Mouse (Mus musculus) retina, postnatal 7 days (tissue): ENCODE results near the gene Cep128.

Experiments
- DNase-seq: peaks from one replicate; pipeline ENCODE4 v3.0.0-alpha.2; 2012; ENCODE audit warnings: low read depth, low spot score

Gene Cep128

DNA sequence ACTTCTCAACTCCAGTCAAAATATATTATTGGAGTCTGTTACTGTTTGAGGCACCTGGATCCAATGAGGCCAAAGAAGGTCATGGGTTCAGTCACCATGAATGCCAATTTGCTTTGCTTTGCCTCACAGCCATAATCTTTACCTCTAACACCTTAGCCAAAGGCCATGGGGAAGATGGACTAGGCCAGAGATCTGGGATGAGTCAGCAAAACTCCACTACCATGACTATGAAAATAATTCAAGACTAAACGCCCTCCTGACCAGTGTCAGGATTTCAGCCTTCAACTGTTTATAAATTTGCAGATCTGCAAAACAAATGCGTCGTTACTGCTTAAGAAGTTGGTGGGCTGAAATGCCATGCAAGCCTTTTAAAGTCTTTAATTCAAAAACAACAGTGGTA, 76.5 kb downstream of the Cep128 start:
- no peak for DNase-seq

DNA sequence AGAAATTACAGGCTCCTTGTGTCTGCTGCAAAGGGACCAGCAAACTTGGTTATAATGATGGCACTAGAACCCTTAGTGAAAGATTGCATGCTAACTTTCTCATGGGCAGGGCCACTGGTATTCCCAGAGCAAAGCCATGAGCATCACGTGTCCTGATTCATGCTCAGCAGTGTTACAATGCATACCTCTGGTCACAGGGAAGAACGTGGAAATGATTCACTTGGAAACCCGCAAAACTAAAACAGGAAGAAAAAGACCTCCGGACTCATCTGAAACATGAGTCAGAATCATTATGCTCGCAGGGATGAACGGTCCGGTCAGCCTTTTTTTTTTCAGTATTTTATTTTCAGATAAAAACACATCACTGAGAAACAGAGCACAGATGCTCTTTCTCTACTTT, 78.4 kb downstream of the Cep128 start:
- no peak for DNase-seq

DNA sequence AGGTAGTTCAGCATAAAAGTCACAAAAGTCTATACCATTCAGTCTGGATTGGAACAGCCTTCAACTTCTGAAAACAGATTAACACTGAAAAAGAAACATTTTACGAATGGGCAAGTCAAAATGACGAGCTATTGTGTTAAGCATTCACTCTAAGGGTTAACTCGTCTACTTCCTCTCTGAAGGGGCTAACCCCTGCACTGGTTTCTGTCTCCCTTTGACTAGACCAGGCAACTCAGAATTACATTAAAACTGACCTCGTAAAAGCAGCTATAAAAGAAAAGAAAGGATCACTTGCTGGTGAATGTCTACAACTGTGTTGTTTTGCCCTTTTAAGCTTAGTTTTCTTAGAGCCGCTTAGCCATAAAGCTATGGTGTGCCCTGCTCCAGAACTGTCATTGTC, 79.2 kb downstream of the Cep128 start:
- no peak for DNase-seq

DNA sequence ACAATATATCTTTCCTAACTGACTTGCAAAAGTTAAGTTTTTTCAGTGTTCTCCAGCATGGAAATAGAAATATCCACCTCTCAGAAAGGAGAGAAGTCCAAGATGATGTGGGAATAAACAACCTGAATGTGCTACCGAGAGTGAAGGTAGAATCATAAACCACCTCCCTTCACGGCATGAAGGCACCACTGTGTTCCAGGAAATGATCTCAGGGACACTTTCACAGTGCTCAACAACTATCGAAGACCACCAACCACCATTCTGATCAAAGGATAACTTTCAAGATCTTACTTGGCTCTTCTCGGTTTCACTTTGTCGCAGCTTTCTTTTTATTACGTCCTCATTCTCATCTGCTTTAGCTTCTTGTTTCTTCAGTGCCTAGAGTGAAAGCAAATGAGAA, 85.5 kb downstream of the Cep128 start:
- DNase-seq: no peak

DNA sequence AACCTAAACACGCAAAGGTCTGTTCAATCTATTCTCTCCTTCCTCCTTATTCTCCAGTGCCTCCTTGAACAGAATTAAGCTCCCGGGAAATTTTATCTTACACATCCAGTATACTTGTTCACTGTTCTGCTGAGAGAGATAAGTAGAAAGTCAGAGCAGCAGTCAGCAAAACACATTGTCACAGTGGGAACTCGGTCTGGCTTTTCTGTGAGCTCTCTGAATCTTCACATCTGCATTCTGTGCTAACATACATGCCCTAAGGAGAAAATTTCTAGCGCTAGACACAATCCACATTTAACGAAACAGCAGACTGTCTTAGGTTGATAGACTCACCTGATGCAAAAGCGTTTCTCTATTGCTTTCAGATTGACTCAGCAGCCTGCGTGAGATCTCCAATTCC, 88.3 kb downstream of the Cep128 start:
- no peak for DNase-seq

DNA sequence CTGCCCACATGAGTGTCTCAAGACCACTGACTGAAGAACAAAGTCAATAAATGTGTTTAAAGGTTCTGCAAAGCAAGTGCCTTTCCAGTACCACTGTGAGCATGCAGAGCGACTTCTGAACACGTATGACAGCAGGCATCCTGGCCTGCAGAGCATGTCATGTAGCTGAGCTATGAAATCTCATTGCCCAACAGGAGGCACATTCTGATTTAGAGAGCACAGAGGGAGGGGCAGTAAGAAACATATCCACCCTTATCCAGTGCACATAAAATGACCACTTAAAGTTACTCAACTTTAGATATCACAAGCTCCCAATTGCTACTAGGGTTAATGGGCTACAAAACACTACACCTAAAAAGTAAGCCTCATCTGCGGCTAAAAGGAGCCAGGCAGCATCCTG, 88.8 kb downstream of the Cep128 start:
- DNase-seq: no peak

DNA sequence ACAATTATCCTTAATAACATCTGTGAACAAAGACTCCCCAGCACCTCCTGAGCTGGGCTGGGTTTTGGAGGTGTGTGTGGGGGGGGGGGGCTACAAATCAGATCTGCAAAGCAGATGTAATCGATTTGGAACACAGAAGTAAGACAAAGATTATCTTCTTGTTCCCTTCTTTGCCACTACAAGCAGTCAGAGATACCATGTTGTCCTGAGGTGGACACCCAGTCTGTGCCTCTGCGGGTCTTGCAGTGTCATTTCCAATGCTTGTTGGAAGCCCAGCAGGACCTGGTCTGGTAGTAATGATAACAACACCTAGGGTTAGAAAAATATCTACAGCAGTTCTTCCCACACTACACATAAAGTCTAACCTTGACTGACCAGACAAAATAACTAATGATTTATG, 110.3 kb downstream of the Cep128 start:
- no peak for DNase-seq

DNA sequence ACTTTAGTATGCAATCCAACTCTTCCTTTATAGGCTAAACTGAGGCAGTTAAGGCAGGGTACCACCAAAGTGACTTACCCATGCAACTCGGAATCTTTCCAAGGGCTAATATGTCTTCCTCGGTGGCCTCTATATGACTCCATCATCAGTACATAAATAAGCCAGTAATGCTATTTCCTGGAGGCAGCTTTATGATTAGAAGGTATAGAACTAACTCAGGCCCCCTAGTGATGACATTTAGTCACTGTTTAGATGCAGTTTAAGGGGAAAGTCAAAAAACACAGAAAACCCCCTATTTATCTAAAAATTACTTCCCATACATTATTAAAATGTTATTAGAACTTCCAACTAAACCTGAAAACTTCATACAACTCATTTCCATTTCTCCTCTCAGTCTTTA, 114.6 kb downstream of the Cep128 start:
- DNase-seq: no peak

DNA sequence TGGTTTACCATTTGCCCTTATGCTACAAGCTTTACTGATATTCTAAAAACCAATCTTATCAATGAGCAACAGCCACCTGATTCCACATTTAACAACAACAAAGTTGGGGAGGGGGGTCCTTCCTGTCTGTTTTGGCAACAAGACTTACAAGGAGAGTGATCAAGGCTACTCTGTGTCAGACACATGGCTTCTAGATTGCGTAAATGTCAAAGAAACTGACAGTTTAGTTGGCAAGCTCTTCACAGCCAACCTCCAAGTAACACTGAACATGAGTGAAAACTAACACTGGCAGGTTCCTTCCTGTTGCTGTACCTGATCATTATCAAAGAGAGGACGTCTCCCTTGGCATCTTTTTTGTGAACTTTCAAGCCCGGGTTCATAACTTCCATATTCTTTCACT, 115.2 kb downstream of the Cep128 start:
- DNase-seq: no peak

DNA sequence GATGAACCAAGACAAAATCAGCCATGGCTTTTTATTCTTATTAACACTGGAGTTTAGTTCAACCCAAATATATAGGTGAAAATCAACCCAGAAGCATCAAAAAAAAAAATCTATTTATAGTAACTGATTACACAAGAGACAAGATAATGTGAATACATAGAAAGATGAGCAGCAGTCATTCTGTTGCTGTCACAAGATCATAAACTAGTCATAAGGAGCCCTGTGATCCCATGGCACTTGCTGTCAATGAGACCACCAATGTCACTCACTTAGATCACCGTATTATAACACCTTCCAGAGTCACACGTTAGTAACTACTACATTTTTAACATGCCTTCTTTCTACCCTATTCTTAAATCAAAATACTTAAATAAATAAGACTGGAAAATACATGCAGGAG, 118.2 kb downstream of the Cep128 start:
- DNase-seq: no peak

DNA sequence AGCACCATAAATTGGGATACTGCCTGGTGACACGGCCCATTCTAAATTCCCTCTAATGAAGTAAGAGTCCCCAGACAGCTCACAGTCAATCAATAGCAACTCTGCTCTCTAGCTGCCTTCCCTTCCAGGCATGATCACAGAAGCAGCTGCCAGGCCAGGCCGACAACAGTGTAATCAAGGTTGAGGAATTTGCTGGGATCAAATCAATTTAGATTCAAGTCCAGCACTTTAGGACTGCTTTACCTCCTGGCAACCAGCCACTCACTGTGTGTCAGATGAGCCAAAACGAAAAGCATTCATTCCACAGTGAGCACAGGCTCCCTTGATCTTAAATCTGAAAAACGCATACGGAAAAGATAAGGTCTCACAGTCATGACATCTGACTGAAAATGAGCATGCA, 118.7 kb downstream of the Cep128 start:
- DNase-seq: no peak

DNA sequence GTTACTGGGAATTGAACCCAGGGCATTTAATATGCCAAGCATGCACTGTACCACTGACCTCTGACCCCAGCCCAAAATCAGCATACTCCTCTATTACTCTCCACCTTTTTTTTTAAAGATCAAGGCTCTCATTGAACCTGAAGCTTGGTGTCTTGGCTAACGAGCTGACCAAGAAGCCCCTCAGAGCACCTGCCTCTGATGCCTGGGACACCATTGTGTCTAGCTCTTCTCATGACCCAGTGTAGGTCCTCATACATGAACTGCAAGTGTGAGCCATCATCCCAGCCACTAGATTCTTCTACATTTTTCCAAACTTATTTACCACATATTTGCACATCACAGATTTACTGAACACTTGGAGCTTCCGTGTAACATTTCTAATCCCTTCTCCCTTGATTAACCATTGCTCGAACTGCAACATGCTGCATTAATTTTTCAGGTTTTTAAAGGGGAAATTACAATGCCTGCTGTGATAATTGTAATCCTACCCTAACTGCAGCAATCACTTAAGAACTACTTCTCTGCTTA, 119.3 kb downstream of the Cep128 start:
- DNase-seq: no peak

DNA sequence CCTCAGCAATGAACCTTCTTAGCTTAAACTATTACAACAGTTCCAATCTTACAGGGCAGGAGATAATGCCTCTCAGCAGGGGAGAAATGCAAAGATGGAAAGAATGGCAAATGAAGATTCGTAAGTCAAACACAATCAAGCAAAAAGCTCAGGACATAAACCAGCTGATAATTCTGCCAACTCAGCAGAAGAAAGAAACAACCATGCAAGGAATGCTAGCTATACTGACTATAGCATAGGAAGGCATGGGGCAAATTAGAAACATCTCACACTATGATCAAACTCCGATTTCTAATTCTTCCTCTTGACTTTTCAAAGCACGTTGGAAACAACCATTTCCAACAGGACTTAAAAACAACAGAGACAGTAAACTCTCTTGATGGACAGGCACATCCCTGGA, 120.5 kb downstream of the Cep128 start:
- no peak for DNase-seq

DNA sequence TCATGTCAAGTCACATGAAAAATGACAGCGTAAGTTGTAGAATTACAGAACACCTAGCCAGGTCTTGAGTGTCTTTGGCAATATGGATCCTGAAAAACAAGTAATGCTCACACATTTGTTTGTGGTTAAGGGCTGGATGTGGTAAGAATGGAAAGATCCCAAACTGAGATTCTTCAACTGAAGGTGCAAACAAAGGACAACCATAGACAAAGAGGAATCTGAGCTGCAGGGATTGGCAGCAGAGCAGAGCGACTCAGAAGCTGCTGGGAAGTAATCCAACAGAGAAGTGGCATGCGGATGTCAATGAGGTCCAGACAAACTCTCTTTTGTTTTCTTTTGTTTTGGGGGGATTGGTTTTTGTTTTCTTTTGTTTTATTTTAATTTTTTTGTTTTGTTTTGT, 121.4 kb downstream of the Cep128 start:
- DNase-seq: no peak

DNA sequence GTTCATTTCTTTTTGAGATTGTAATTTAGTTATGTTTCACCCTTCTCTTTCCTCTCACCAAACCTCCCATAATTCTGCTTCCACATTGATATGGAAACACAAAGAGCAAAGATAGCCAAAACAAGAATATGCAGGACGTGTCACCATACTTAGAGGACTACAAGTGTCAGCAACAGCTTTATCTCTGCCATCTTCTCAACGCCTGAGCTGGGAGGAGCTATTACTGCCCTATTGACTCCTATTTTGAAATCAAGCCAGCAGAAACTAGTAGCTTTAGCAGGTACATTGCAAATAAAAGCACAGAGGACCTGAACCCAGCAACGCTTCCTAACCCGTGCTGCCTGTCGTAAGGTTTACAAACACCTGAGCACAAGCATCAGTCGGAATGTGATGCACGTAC, 127.9 kb downstream of the Cep128 start:
- DNase-seq: no peak

DNA sequence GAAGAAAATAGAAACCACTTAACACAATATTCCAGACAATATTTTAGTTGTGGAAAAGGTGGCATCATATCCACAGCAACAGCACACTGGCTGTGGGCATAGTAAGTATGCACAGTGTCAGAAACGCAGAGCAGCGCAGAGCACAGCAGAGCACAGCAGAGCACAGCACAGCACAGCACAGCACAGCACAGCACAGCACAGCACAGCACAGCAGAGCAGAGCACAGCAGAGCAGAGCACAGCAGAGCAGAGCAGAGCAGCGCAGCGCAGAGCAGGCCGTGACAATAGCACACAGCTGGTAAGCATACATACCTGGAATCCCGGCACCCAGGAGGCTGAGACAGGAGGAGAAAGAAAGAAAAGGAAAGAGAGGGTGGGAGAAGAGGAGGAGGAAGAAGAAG, 129.4 kb downstream of the Cep128 start:
- no peak for DNase-seq

DNA sequence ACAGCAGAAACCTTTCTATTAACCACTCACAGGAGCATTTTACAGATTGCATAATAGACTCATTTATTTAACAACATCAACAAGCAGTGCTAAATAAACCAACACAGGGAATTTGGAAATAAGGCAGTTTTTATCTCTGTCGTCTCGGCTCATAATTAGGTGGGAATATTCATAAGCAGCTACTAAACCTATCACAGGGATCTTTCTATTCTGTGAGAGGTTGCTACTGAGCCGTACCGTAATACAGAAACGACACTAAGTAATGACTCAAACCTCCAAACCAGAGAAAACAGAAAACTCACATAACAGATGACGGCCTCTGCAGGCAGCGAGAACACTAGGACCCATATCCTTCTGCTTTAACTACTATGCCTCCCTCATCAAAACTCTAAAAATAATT, 163.6 kb downstream of the Cep128 start:
- no peak for DNase-seq

DNA sequence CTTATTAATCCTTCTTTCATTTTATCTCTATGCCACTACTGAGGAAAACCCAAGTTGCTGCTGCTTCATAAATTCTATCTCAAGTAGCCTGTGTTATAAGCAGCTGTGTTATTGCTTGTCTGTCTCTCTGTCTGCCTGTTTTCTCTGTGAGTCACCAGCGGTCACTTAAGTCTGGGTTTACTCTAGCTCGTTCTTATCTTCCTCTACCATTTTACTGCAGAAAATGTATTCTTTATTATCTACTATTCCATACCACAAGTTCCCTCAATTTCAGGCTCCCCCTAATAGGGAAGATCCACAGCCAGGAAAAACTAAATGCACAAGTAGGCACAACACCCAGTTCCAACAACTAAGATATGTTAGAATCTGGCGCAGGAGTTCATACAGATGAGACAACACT, 178.7 kb downstream of the Cep128 start:
- no peak for DNase-seq

DNA sequence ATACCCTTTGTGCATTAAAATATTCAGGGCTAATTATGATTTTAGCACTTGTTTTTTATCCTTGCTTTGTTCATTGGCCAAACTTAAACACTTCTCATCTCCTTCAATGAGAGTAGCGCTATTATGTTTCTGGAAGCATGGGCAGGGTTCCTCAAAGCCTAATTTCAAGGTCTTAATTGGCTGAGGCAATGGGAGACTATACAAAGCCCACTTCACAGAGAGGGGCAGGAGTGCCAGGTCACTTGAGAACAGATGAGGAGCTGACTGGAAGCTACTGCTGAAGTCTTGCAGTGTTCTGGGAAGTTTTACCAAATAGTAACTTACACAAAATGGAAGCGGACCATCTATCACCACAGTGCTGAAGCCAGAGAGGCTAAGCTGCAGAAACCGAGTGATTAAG, 179.9 kb downstream of the Cep128 start:
- no peak for DNase-seq

DNA sequence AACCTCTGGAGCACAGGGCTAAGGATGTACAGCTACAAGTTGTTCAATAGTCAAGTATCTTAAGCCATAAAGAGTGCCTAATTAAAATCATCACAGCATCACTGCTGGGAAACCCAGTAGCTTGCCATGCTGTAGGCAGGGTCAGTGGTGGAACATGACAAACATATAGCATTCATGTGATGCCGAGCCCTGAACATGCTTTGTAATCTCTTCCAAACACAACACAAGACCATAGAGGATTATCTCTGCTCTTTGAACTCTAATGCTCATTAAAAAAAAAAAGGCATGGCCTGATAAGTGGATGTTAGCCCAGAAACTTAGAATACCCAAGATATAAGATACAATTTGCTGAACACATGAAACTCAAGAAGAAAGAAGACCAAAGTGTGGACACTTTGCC, 181.7 kb downstream of the Cep128 start:
- DNase-seq: no peak

DNA sequence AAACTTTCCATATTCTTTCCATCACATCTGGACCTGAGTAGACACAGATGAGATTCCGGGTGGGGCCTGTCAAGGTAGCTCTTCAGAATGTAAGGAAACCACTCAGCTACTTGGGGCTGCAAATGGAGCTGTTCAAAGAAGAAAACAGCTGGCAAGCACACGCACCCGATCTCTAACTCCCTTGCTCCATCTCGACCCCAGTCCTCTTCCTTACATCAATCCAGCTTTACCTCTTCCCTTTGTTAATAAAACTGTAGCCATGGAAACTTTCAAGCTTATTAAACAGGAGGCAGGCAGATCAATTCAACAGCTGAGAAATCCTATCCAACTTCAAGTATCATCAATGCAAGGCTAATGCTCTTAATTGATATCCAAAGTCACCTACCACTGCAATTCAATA, 195.1 kb downstream of the Cep128 start:
- DNase-seq: no peak

DNA sequence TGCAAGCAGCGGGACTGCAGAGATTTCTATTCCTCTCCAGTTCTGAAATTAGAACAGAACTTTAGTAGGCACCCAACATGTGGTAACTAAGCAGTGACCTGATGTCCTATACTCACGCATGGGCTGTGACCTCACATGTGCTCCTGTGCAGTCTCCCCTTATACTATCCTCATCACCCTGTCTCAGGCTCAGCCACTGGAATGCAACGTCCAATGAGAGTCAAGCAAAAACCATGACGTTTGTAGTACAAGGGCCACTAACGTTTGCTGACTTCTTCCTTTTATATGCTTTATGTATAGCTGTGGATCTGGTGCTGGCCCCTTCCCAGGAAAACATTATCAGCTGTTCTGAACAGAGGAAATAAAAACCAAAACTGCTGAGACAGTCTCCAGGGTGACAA, 198.6 kb downstream of the Cep128 start:
- DNase-seq: no peak

DNA sequence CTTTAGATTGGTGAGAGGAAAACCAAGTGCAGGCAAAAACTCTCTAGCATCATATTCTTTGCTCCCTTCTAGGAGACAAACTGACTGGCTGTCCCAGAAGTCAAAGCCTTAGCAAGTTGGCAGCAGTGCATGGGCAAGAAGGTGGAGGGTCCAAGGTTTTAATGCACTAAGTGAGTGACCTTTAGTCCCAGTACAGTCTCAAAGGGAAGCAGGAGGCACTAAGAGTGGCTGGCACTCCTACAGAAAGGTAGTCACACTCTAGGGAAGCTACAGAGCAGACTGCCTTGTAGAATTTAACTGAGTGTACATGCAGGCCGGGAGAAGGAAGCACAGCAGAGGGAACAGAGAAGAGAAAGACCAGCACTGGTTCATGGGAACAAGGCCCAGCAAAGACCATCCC, 199.6 kb downstream of the Cep128 start:
- DNase-seq: no peak

DNA sequence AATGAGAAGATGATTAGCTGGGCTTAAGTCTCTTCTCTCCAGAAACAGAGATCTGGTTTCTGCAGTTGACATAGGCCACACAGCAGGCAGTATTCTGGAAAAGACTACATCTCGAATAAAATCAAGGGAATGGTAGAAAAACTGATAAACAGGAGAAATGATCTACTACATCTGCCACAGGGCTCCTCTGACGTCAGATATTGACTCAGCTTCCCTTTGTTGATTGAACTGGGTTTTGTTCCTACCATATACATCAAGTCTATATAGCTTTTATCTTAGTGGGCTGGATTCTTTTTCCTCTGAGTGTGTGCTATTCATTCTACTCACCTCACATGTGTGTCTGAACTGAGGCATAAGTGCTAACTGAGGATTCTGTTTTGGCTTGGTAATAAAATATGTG, 200.3 kb downstream of the Cep128 start:
- no peak for DNase-seq
